33 mouse cellular contexts compared by ENCODE assay signal in the genomic region with DNA sequence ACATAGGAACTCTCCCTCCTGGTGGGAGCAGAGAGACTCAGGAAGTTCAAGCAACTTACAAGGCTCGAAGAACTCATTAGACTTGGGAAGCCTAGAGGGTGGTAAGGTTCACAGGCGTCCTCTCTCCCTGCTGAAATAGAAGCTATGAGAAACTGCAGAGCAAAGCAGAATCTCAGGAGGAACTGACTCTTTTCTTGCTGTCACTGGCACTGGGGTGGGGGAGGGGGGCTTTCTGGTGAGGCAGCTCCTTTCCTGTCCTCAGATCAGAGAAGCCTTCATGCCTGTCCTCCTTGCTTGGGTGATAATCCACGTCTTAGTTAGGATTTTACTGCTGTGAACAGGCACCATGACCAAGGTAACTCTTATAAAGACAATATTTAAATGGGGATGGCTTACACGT. TPM values are rescaled to one million over a fixed set of nuclear protein-coding genes. Genes with fewer than 3 reads are reported as not detected.
A peak's percentile ranks its signal among the peaks of the same experiment; 100 is the strongest.
DNase-seq lines count a peak whose midpoint lies in the region; ATAC-seq and TF ChIP-seq lines count a peak whose summit lies in the region.
"Had no signal": no experiment of that assay in that cellular context is flagged by ENCODE, and none has a peak within 500 bp of the region (broad histone marks: within the 10 kb centered on the region; RNA-seq: fewer than 3 reads in every experiment).

No protein-coding gene starts in this region.

- H3K4me1 ChIP-seq in liver, embryonic 11.5 days (replicated peaks; ENCODE audit: control insufficient read depth, insufficient read depth, low read length) = peaks cover 18% of the 10 kb centered on the region
- H3K4me1 ChIP-seq in CH12.LX (ENCODE audit: control insufficient read depth in 1 of 2, insufficient read depth in 2 of 2) = peaks cover 18 to 52% of the 10 kb centered on the region in 2 experiments
- H3K4me1 ChIP-seq in forebrain, embryonic 16.5 days (replicated peaks; ENCODE audit: control insufficient read depth, insufficient read depth, low read length) = peaks cover 16% of the 10 kb centered on the region
- H3K4me1 ChIP-seq: intestine, embryonic 15.5 days; neural tube, embryonic 12.5 days had no signal

- in situ Hi-C loops in CH12.LX (cut with MboI; ENCODE audit: low pct_ligation_motif_present, low pct_unique_long_range_greater_than_20kb, low sequenced_read_pairs) = no loop called here

- no peak overlapping the region for H3K4me3 ChIP-seq in liver, embryonic 11.5 days (ENCODE audit: low read depth, low read length)
- H3K4me3 ChIP-seq in CH12.LX (replicated peaks in 1 of 3; ENCODE audit: low read depth in 2 of 3, low read length in 2 of 3, poor library complexity in 1 of 3) = no peak overlapping the region
- no peak overlapping the region for H3K4me3 ChIP-seq in forebrain, embryonic 16.5 days (replicated peaks; ENCODE audit: low read length)
- H3K4me3 ChIP-seq: embryonic facial prominence, embryonic 13.5 days; forebrain, embryonic 10.5 days; forebrain, embryonic 15.5 days; gastrocnemius, adult 2 months; intestine, embryonic 15.5 days; limb, embryonic 10.5 days; limb, embryonic 15.5 days; midbrain, embryonic 10.5 days; midbrain, embryonic 15.5 days; neural tube, embryonic 12.5 days had no signal

- no peak overlapping the region for H3K4me2 ChIP-seq in liver, embryonic 11.5 days
- no peak overlapping the region for H3K4me2 ChIP-seq in CH12.LX (ENCODE audit: insufficient read depth, low read depth, poor library complexity, severe bottlenecking)
- H3K4me2 ChIP-seq in forebrain, embryonic 16.5 days (ENCODE audit: low read length) = no peak overlapping the region
- H3K4me2 ChIP-seq: embryonic facial prominence, embryonic 13.5 days; forebrain, embryonic 15.5 days; intestine, embryonic 15.5 days; limb, embryonic 15.5 days; midbrain, embryonic 15.5 days; neural tube, embryonic 12.5 days had no signal

- DNase-seq in liver (peak; percentile 30), CH12.LX (ENCODE audit: extremely low read depth) (peak; percentile 81)
- no peak for DNase-seq in liver, embryonic 11.5 days (ENCODE audit: low spot score)
- DNase-seq in induced T-regulatory cell, adult 2 months (ENCODE audit: low read depth) = peak; percentile 63
- peak; percentile 55 for DNase-seq in naive thymus-derived CD4-positive, alpha-beta T cell, adult 2 months (ENCODE audit: low read depth)
- no peak for DNase-seq in left cerebral cortex, adult 18-20 months (ENCODE audit: low spot score in 2 of 2)
- DNase-seq in heart, postnatal 4 days = no peak
- DNase-seq: adrenal gland, postnatal 14 days; cerebellum, adult 11-12 months; cerebellum, adult 9-11 months; gastrocnemius, adult 2 months; heart, postnatal 14 days; kidney, adult 8-10 months; kidney, postnatal 4 days; layer of hippocampus, postnatal 36 days; lung, adult 18-20 months; lung, postnatal 4 days; right cerebral cortex, postnatal 4 days; thymus, postnatal 25 days had no signal

- H3K36me3 ChIP-seq in liver, embryonic 11.5 days (ENCODE audit: control insufficient read depth, insufficient read depth, low read length) = no peaks in the 10 kb centered on the region
- H3K36me3 ChIP-seq in CH12.LX (replicated peaks in 1 of 2; ENCODE audit: control insufficient read depth in 1 of 2, insufficient read depth in 1 of 2, low read length in 1 of 2) = peaks cover 0 to 3% of the 10 kb centered on the region in 2 experiments
- H3K36me3 ChIP-seq in forebrain, embryonic 16.5 days (ENCODE audit: control insufficient read depth, insufficient read depth) = no peaks in the 10 kb centered on the region
- H3K36me3 ChIP-seq: embryonic facial prominence, embryonic 13.5 days; forebrain, embryonic 10.5 days; forebrain, embryonic 15.5 days; intestine, embryonic 15.5 days; limb, embryonic 10.5 days; limb, embryonic 15.5 days; midbrain, embryonic 10.5 days; midbrain, embryonic 15.5 days; neural tube, embryonic 12.5 days had no signal

- TF ChIP-seq POLR2A in CH12.LX (IDR thresholded peaks at IDR 0.05; ENCODE audit: low read depth, low read length) = no peak

- ATAC-seq in liver, embryonic 11.5 days (replicated peaks; ENCODE audit: low FRiP score) = no peak
- ATAC-seq in forebrain, embryonic 16.5 days = no peak
- ATAC-seq: forebrain, embryonic 15.5 days; hindbrain, embryonic 16.5 days; intestine, embryonic 15.5 days; lung, postnatal 0 days; midbrain, embryonic 15.5 days had no signal

- no peaks in the 10 kb centered on the region for H3K27me3 ChIP-seq in liver, embryonic 11.5 days (replicated peaks; ENCODE audit: control insufficient read depth, insufficient read depth, low read length)
- H3K27me3 ChIP-seq in CH12.LX (replicated peaks) = no peaks in the 10 kb centered on the region
- no peaks in the 10 kb centered on the region for H3K27me3 ChIP-seq in forebrain, embryonic 16.5 days (replicated peaks; ENCODE audit: control insufficient read depth, insufficient read depth, low read length)
- H3K27me3 ChIP-seq: embryonic facial prominence, embryonic 13.5 days; forebrain, embryonic 15.5 days; intestine, embryonic 15.5 days; limb, embryonic 15.5 days; midbrain, embryonic 15.5 days; neural tube, embryonic 12.5 days had no signal

- dilution Hi-C loops in CH12.LX (cut with MboI; ENCODE audit: extremely low pct_ligation_motif_present, extremely low pct_unique_long_range_greater_than_20kb, low sequenced_read_pairs) = no loop called here

- no peaks in the 10 kb centered on the region for H3K79me2 ChIP-seq in CH12.LX (replicated peaks; ENCODE audit: control insufficient read depth, extremely low read depth, insufficient read depth, poor library complexity, severe bottlenecking)

- H3K9ac ChIP-seq in liver, embryonic 11.5 days (ENCODE audit: low read depth, low read length) = no peak overlapping the region
- H3K9ac ChIP-seq in CH12.LX (ENCODE audit: insufficient read depth, low read depth) = no peak overlapping the region
- H3K9ac ChIP-seq in forebrain, embryonic 16.5 days (replicated peaks; ENCODE audit: low read depth, low read length) = no peak overlapping the region
- H3K9ac ChIP-seq: embryonic facial prominence, embryonic 13.5 days; forebrain, embryonic 15.5 days; intestine, embryonic 15.5 days; limb, embryonic 15.5 days; midbrain, embryonic 15.5 days; neural tube, embryonic 12.5 days had no signal

- WGBS in liver, embryonic 11.5 days = 54% methylated on average over 4 of the region's 4 CpGs
- WGBS in forebrain, embryonic 16.5 days = 83% methylated on average over 4 of the region's 4 CpGs

- no peak for TF ChIP-seq CTCF in CH12.LX (conservative IDR thresholded peaks at IDR 0.05 in 1 of 2, IDR thresholded peaks at IDR 0.05 in 1 of 2; ENCODE audit: low read depth in 2 of 2, low read length in 2 of 2)

- TF ChIP-seq EP300 in CH12.LX (IDR thresholded peaks at IDR 0.05; ENCODE audit: low read length) = peak; percentile 73

- H3K27ac ChIP-seq in liver, embryonic 11.5 days (ENCODE audit: low read depth, low read length) = no peak overlapping the region
- H3K27ac ChIP-seq in CH12.LX (ENCODE audit: insufficient read depth, low read depth) = no peak overlapping the region
- H3K27ac ChIP-seq in forebrain, embryonic 16.5 days (ENCODE audit: low read length) = no peak overlapping the region
- H3K27ac ChIP-seq: embryonic facial prominence, embryonic 13.5 days; forebrain, embryonic 10.5 days; forebrain, embryonic 15.5 days; gastrocnemius, adult 2 months; intestine, embryonic 15.5 days; kidney, postnatal 0 days; limb, embryonic 10.5 days; limb, embryonic 15.5 days; midbrain, embryonic 10.5 days; midbrain, embryonic 15.5 days; neural tube, embryonic 12.5 days had no signal

- H3K9me3 ChIP-seq in liver, embryonic 11.5 days (ENCODE audit: control insufficient read depth, low read length) = no peaks in the 10 kb centered on the region
- no peaks in the 10 kb centered on the region for H3K9me3 ChIP-seq in CH12.LX (replicated peaks; ENCODE audit: low read length)
- no peaks in the 10 kb centered on the region for H3K9me3 ChIP-seq in forebrain, embryonic 16.5 days (ENCODE audit: control insufficient read depth, low read length)
- H3K9me3 ChIP-seq: embryonic facial prominence, embryonic 13.5 days; forebrain, embryonic 10.5 days; forebrain, embryonic 15.5 days; intestine, embryonic 15.5 days; limb, embryonic 10.5 days; limb, embryonic 15.5 days; midbrain, embryonic 10.5 days; midbrain, embryonic 15.5 days; neural tube, embryonic 12.5 days had no signal

- TF ChIP-seq RAD21 in CH12.LX (IDR thresholded peaks at IDR 0.05; ENCODE audit: low read depth, low read length) = no peak; the same call in 1 of the 2 replicates

TF ChIP-seq in CH12.LX, 34 proteins besides CTCF, POLR2A, EP300 and RAD21 (continues in another document):
- no peak for TF ChIP-seq ZNF384 (IDR thresholded peaks at IDR 0.05; ENCODE audit: low read depth, low read length)
- 0 out of 2 replicates have a peak, but pooled peaks have one; percentile 16 for TF ChIP-seq JUND (conservative IDR thresholded peaks at IDR 0.05; ENCODE audit: low read depth, low read length)
- TF ChIP-seq RCOR1 (conservative IDR thresholded peaks at IDR 0.05; ENCODE audit: low read depth, low read length) = 0 out of 2 replicates have a peak, but pooled peaks have one; percentile 67
- 0 out of 2 replicates have a peak, but pooled peaks have one; percentile 20 for TF ChIP-seq NELFE (IDR thresholded peaks at IDR 0.05; ENCODE audit: low read depth, low read length)
- peak; percentile 54 for TF ChIP-seq ETS1 (conservative IDR thresholded peaks at IDR 0.05; ENCODE audit: low read depth, low read length)
- TF ChIP-seq CHD2 (IDR thresholded peaks at IDR 0.05; ENCODE audit: low read length) = peak; percentile 90
- 0 out of 2 replicates have a peak, but pooled peaks have one; percentile 46 for TF ChIP-seq SIN3A (IDR thresholded peaks at IDR 0.05; ENCODE audit: low read length)
- peak; percentile 57; the same call in 1 of the 2 replicates for TF ChIP-seq MEF2A (IDR thresholded peaks at IDR 0.05; ENCODE audit: borderline replicate concordance, low read depth, low read length)
- no peak for TF ChIP-seq PAX5 (IDR thresholded peaks at IDR 0.05; ENCODE audit: low read length)
- TF ChIP-seq JUN (IDR thresholded peaks at IDR 0.05; ENCODE audit: insufficient read depth, low read depth, low read length) = no peak
- no peak for TF ChIP-seq E2F4 (IDR thresholded peaks at IDR 0.05; ENCODE audit: insufficient replicate concordance, low read depth, low read length)
- 0 out of 2 replicates have a peak, but pooled peaks have one; percentile 12 for TF ChIP-seq MXI1 (IDR thresholded peaks at IDR 0.05; ENCODE audit: low read depth, low read length)
- TF ChIP-seq TBP (conservative IDR thresholded peaks at IDR 0.05; ENCODE audit: low read depth, low read length) = 0 out of 2 replicates have a peak, but pooled peaks have one; percentile 16

RNA-seq across cellular contexts. Expression of a gene that starts 50.0 kb away (rescaled TPM):
- 0.43 and 0.66 TPM in 2 replicates for polyA plus RNA-seq in liver, embryonic 11.5 days (2014; fragmentation: Nextera tagmentation; extraction: Ambion mirVana)
- total RNA-seq in CH12.LX (2012; rRNA removed) = not detected in 2 replicates
- not detected in 2 replicates for total RNA-seq in CH12.LX (2014; rRNA removed)
- 0.04 TPM in 1 of 2 replicates, not detected in the other for polyA plus RNA-seq in CH12.LX (2012; ENCODE audit: insufficient read length, low read depth)
- total RNA-seq in left cerebral cortex, adult 18-20 months (2021) = 10 to 100 TPM; 29.9 to 37.4 TPM
- total RNA-seq in heart, postnatal 4 days (2021) = under 1 TPM in 1 of 2 experiments, not detected in 1; 0.05 TPM
- 18.5 and 23.1 TPM in 2 replicates for polyA plus RNA-seq in forebrain, embryonic 16.5 days (2015; fragmentation: Nextera tagmentation; extraction: Ambion mirVana)
- total RNA-seq: common myeloid progenitor, adult 5-6 weeks; heart, postnatal 14 days had no signal

Comparison
In these comparisons a context has a peak if more than half of its experiments do, and no peak if none do; other contexts are left out.
1. DNase-seq: peak in liver (single experiment), CH12.LX (single experiment), induced T-regulatory cell, adult 2 months (single experiment) and naive thymus-derived CD4-positive, alpha-beta T cell, adult 2 months (single experiment); none in liver, embryonic 11.5 days (single experiment), left cerebral cortex, adult 18-20 months (0 of 2) and heart, postnatal 4 days (single experiment).
2. RNA of a gene that starts 50.0 kb away (total RNA-seq): 29.9 to 37.4 TPM in left cerebral cortex, adult 18-20 months; 0.05 TPM in heart, postnatal 4 days and not detected in CH12.LX; every median in the first group is over 10 times any median in the second.